Mouse (Mus musculus): ENCODE data around the gene Nlrp9a. TPM values are rescaled to one million over a fixed set of nuclear protein-coding genes. Genes with fewer than 3 reads are reported as not detected.
"Not testable (repeated sequence)": the region's sequence is repeated elsewhere in the genome, so short reads cannot be mapped to it uniquely, and the experiment has no call there.

The Nlrp9a gene
- total RNA-seq (2015) = not detected in 2 replicates
- total RNA-seq (2017) = not detected in 2 replicates

DNA sequence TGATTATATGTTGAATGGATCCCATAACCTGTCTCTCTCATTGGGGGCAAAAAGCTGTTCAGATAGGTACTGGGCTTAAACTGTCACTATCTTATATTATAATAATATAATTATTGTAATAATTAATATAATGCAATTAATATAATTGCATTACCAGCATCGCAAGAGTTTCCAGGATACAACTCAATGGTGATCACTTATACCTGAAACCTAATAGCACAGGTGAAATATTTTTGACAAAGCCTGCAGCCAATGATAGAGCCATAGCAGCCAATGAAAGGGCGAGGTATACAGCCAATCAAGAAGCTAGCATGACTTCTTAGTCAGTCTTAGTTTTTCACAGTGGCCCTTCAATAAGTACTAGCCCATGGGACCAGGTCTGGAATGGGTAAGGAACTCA is at the start of gene Nlrp9a:
Gene Nlrp9a, plus strand, starts transcription at position 301 of the 400 bp plus-strand sequence.
- not testable (repeated sequence) for ATAC-seq (replicated peaks; ENCODE audit: poor library complexity)

DNA sequence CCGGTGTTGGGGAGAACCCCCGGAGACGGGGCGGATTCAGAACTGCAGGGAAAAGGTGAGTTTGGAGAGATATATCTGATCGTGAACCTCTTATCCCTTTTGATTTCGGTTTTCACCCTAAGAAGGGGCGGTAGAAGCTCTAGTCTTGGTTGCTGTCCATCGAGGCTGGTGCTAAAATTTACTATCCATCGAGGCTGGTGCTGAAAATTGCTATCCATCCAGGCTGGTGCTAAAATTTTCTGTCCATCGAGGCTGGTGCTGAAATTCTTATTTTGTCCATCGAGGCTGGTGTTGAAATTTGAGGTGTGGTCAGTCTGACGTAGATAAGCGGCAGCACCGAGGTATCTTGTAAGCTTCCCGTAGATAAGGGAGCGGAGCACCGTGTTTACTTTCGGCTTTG is 45.3 kb upstream of the Nlrp9a start:
- not testable (repeated sequence) for ATAC-seq (replicated peaks; ENCODE audit: poor library complexity)

DNA sequence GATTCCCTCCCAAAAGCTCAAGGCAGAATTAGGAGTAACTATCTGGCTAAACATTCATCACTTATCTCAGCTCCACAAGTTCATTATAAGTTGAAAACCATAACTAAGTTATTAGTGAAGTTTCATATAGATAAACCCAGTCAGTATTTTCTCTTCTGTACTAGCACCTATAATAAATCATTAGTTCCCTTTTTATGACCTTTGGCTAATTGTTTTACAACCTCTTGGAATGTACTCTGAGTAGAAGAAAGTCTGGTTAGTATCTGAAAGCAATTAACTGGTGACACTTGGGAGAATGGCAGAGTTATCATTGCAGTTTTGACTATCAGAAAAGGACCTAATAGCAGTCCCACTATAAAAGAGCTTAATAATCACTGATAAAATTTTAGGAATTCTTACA is 54.3 kb downstream of the Nlrp9a start:
- ATAC-seq (replicated peaks; ENCODE audit: poor library complexity) = no peak

DNA sequence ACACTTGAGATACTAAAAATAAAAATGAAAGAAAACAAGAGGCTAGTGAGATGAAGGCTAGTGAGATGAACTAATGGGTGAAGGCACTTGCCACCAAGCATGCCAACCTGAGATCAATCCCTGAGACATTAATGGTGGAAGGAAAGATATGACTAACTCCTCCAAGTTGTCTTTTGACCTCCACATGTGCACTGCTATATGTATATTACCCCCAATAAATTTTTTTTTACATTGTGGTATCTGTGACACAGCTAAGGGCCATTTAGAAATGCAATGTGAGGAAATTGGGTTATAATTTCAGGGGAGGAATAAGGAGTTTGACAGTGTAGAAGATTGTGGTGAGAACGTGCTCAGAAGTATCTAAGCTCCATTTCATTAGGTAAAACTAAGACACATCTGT is 55.0 kb downstream of the Nlrp9a start:
- ATAC-seq (replicated peaks; ENCODE audit: poor library complexity) = no peak

DNA sequence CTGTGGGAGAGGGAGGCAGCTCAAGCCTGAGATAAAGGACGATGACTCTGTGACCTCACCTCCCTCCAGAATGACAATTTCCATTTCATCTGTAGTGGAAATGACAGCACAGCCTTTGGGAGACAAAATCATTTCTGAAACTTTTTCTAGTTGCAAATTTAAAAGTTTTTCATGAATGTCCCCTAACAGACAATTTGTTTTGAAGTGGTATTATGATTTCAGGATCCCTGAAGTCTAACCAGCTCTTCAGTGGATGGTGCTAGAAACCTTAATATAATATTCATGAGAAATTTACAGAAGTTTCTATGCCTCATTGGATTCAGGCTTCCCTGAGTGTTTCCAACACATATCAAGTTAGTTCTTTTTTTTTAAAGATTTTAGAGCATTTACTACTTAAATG is 83.5 kb downstream of the Nlrp9a start, which contains the start of gene Vmn1r185:
Gene Vmn1r185, minus strand, starts transcription at position 101 of the 400 bp plus-strand sequence.
- not testable (repeated sequence) for ATAC-seq (replicated peaks; ENCODE audit: poor library complexity)

Other genes with a start within 250 kb of the Nlrp9a start
- gene Cyp2a4, start 227.9 kb upstream of the Nlrp9a start, total RNA-seq (2015) = not detected in 2 replicates
- gene Cyp2a4, start 227.9 kb upstream of the Nlrp9a start, total RNA-seq (2017) = not detected in 2 replicates
- not detected in 2 replicates for gene Nlrp9c, start 131.3 kb upstream of the Nlrp9a start, total RNA-seq (2015)
- not detected in 2 replicates for gene Nlrp9c, start 131.3 kb upstream of the Nlrp9a start, total RNA-seq (2017)
- gene Nlrp4a, start 99.9 kb upstream of the Nlrp9a start, total RNA-seq (2015) = not detected in 2 replicates
- gene Nlrp4a, start 99.9 kb upstream of the Nlrp9a start, total RNA-seq (2017) = not detected in 2 replicates
- gene Vmn1r185, start 83.4 kb downstream of the Nlrp9a start, total RNA-seq (2015) = not detected in 2 replicates
- not detected in 2 replicates for gene Vmn1r185, start 83.4 kb downstream of the Nlrp9a start, total RNA-seq (2017)
- not detected in 2 replicates for gene Cyp2b23, start 151.4 kb downstream of the Nlrp9a start, total RNA-seq (2015)
- not detected in 2 replicates for gene Cyp2b23, start 151.4 kb downstream of the Nlrp9a start, total RNA-seq (2017)
- gene Cyp2b19, start 222.1 kb downstream of the Nlrp9a start, total RNA-seq (2015) = not detected in 2 replicates
- gene Cyp2b19, start 222.1 kb downstream of the Nlrp9a start, total RNA-seq (2017) = not detected in 2 replicates

Measured in megakaryocyte progenitor cell, adult 5-6 weeks (primary cell).